ENCODE assay signal across 23 mouse cellular contexts in genomic region chr9:13522061-13522820, GRCm38 (mm10).
A peak's percentile ranks its signal among the peaks of the same experiment; 100 is the strongest.
DNase-seq lines count a peak whose midpoint lies in the region; ATAC-seq and TF ChIP-seq lines count a peak whose summit lies in the region.
"Had no signal": no experiment of that assay in that cellular context is flagged by ENCODE, and none has a peak within 500 bp of the region (broad histone marks: within the 10 kb centered on the region; RNA-seq: fewer than 3 reads in every experiment).

No protein-coding gene starts in this region.

- TF ChIP-seq CTCF in heart, postnatal 0 days (IDR thresholded peaks at IDR 0.05; ENCODE audit: low read depth) = no peak

- peaks cover 13% of the 10 kb centered on the region; the same call in 1 of the 2 replicates for H3K4me1 ChIP-seq in heart, postnatal 0 days (ENCODE audit: control insufficient read depth, insufficient read depth)
- H3K4me1 ChIP-seq in stomach, embryonic 16.5 days (ENCODE audit: control insufficient read depth, insufficient read depth, low read length) = peaks cover 29% of the 10 kb centered on the region
- H3K4me1 ChIP-seq in forebrain, embryonic 10.5 days = peaks cover 32% of the 10 kb centered on the region

- no peak overlapping the region for H3K9ac ChIP-seq in heart, postnatal 0 days (replicated peaks; ENCODE audit: low read depth, low read length)
- no peak overlapping the region for H3K9ac ChIP-seq in stomach, embryonic 16.5 days (ENCODE audit: low read length)
- H3K9ac ChIP-seq: forebrain, embryonic 13.5 days; hindbrain, embryonic 15.5 days had no signal

- 64% methylated on average over 9 of the region's 9 CpGs for WGBS in heart, postnatal 0 days
- 70% methylated on average over 9 of the region's 9 CpGs for WGBS in stomach, embryonic 16.5 days
- 77% methylated on average over 9 of the region's 9 CpGs for WGBS in forebrain, embryonic 10.5 days

- H3K27me3 ChIP-seq in heart, postnatal 0 days (ENCODE audit: control insufficient read depth, insufficient read depth, low read length) = no peaks in the 10 kb centered on the region
- no peaks in the 10 kb centered on the region for H3K27me3 ChIP-seq in stomach, embryonic 16.5 days (ENCODE audit: control insufficient read depth, insufficient read depth, low read length)
- no peaks in the 10 kb centered on the region for H3K27me3 ChIP-seq in forebrain, embryonic 10.5 days (ENCODE audit: poor library complexity, severe bottlenecking)
- H3K27me3 ChIP-seq: forebrain, embryonic 13.5 days; hindbrain, embryonic 15.5 days had no signal

- DNase-seq in frontal cortex, postnatal 25 days (ENCODE audit: low spot score in 2 of 2) = no peak
- DNase-seq in heart, postnatal 0 days (ENCODE audit: low spot score) = no peak
- no peak for DNase-seq in heart, adult 8-10 months (ENCODE audit: low spot score)
- peak; percentile 39 for DNase-seq in right cerebral cortex, adult 18-20 months
- DNase-seq in right cerebral cortex, postnatal 25 days = no peak
- DNase-seq in forebrain, embryonic 10.5 days (ENCODE audit: extremely low spot score, low spot score) = no peak
- DNase-seq: adrenal gland, postnatal 36 days; cerebellum, adult 18-20 months; cerebellum, postnatal 25 days; embryo, embryonic 11 days; heart, postnatal 36 days; kidney, postnatal 10 days; left cerebral cortex, postnatal 4 days; liver; lung, postnatal 14 days; thymus, adult 18-20 months had no signal

- H3K4me2 ChIP-seq in heart, postnatal 0 days (ENCODE audit: low read depth, low read length) = no peak overlapping the region
- H3K4me2 ChIP-seq in stomach, embryonic 16.5 days (ENCODE audit: low read depth, low read length) = no peak overlapping the region
- H3K4me2 ChIP-seq: forebrain, embryonic 13.5 days; hindbrain, embryonic 15.5 days had no signal

- no peak overlapping the region for H3K4me3 ChIP-seq in heart, postnatal 0 days (ENCODE audit: low read depth, low read length)
- H3K4me3 ChIP-seq in stomach, embryonic 16.5 days (replicated peaks; ENCODE audit: low read length) = no peak overlapping the region
- no peak overlapping the region for H3K4me3 ChIP-seq in forebrain, embryonic 10.5 days
- H3K4me3 ChIP-seq: forebrain, embryonic 13.5 days; hindbrain, embryonic 15.5 days had no signal

- no peaks in the 10 kb centered on the region for H3K9me3 ChIP-seq in heart, postnatal 0 days (replicated peaks; ENCODE audit: control insufficient read depth, low read length)
- H3K9me3 ChIP-seq in stomach, embryonic 16.5 days (replicated peaks; ENCODE audit: control insufficient read depth, low read length) = no peaks in the 10 kb centered on the region
- H3K9me3 ChIP-seq in forebrain, embryonic 10.5 days = no peaks in the 10 kb centered on the region
- H3K9me3 ChIP-seq: forebrain, embryonic 13.5 days; G1E; hindbrain, embryonic 15.5 days had no signal

- H3K27ac ChIP-seq in heart, postnatal 0 days (ENCODE audit: low read depth) = peak overlapping the region; percentile 47
- H3K27ac ChIP-seq in stomach, embryonic 16.5 days (ENCODE audit: low read length) = peak overlapping the region; percentile 58
- H3K27ac ChIP-seq in forebrain, embryonic 10.5 days = no peak overlapping the region
- H3K27ac ChIP-seq: forebrain, embryonic 13.5 days; hindbrain, embryonic 15.5 days had no signal

- ATAC-seq in frontal cortex, adult (ENCODE audit: low TSS enrichment) = peak; percentile 59; the same call in 1 of the 2 replicates
- peak; percentile 44; the same call in 1 of the 2 replicates for ATAC-seq in heart, postnatal 0 days (ENCODE audit: insufficient read depth, low read depth)
- no peak for ATAC-seq in stomach, embryonic 16.5 days (ENCODE audit: insufficient read depth, low FRiP score)
- ATAC-seq: CD4-positive, CD25-positive, alpha-beta regulatory T cell, adult 4 months; forebrain, embryonic 13.5 days; intestine, embryonic 16.5 days had no signal

- no peak for TF ChIP-seq EP300 in heart, postnatal 0 days (IDR thresholded peaks at IDR 0.05; ENCODE audit: low read depth)

- H3K36me3 ChIP-seq in heart, postnatal 0 days (replicated peaks; ENCODE audit: control insufficient read depth, insufficient read depth, low read length) = no peaks in the 10 kb centered on the region
- H3K36me3 ChIP-seq in stomach, embryonic 16.5 days (ENCODE audit: control insufficient read depth, insufficient read depth, low read length) = no peaks in the 10 kb centered on the region
- no peaks in the 10 kb centered on the region for H3K36me3 ChIP-seq in forebrain, embryonic 10.5 days (replicated peaks)
- H3K36me3 ChIP-seq: G1E; hindbrain, embryonic 15.5 days had no signal
